Mouse (Mus musculus) gonadal fat pad, adult 2 months (tissue): ENCODE measurements at regions not wholly inside any gene's neighbourhood (a gene's known extent, or its start where the extent isn't known, plus 50 kb on each side); places are given as distances from the start of the nearest gene placed in this dataset.
"Not testable (repeated sequence)": the region's sequence is repeated elsewhere in the genome, so short reads cannot be mapped to it uniquely, and the experiment has no call there.

ENCODE experiments used
- DNase-seq: peaks from one replicate; pipeline ENCODE4 v3.0.0-alpha.2; 2012; ENCODE audit warnings: low read depth

GRCm38 (mm10) chr17:4546579-4546978 lies 447.6 kb upstream of the Arid1b start:
- DNase-seq: no peak

GRCm38 (mm10) chr17:4553026-4553425 lies 441.1 kb upstream of the Arid1b start:
- DNase-seq: not testable (repeated sequence)

- no peak for DNase-seq
These were observed 430.5 kb upstream of the Arid1b start for GRCm38 (mm10) chr17:4563641-4564040.

GRCm38 (mm10) chr17:4576883-4577282 lies 417.2 kb upstream of the Arid1b start:
- DNase-seq: no peak

- DNase-seq: no peak
These were observed 412.3 kb upstream of the Arid1b start for GRCm38 (mm10) chr17:4581851-4582250.

- no peak for DNase-seq
These were observed 383.7 kb upstream of the Arid1b start for GRCm38 (mm10) chr17:4610481-4610880.

GRCm38 (mm10) chr17:4610993-4611392 lies 383.1 kb upstream of the Arid1b start:
- DNase-seq: no peak

- DNase-seq: no peak
These were observed 382.4 kb upstream of the Arid1b start for GRCm38 (mm10) chr17:4611711-4612110.

- DNase-seq: no peak
These were observed 382.0 kb upstream of the Arid1b start for GRCm38 (mm10) chr17:4612136-4612535.

GRCm38 (mm10) chr17:4612741-4613140 lies 381.4 kb upstream of the Arid1b start:
- no peak for DNase-seq

- DNase-seq: no peak
These were observed 373.8 kb upstream of the Arid1b start for GRCm38 (mm10) chr17:4620361-4620760.

- not testable (repeated sequence) for DNase-seq
These were observed 368.0 kb upstream of the Arid1b start for GRCm38 (mm10) chr17:4626126-4626525.

GRCm38 (mm10) chr17:4627542-4627941 lies 366.6 kb upstream of the Arid1b start:
- no peak for DNase-seq

- DNase-seq: no peak
These were observed 363.0 kb upstream of the Arid1b start for GRCm38 (mm10) chr17:4631122-4631521.

GRCm38 (mm10) chr17:4632506-4632905 lies 361.6 kb upstream of the Arid1b start:
- no peak for DNase-seq

GRCm38 (mm10) chr17:4633771-4634170 lies 360.4 kb upstream of the Arid1b start:
- DNase-seq: no peak

GRCm38 (mm10) chr17:4636796-4637353 lies 357.3 kb upstream of the Arid1b start:
- no peak for DNase-seq

- no peak for DNase-seq
These were observed 354.6 kb upstream of the Arid1b start for GRCm38 (mm10) chr17:4639531-4639930.

- peak; percentile 79 for DNase-seq
These were observed 353.6 kb upstream of the Arid1b start for GRCm38 (mm10) chr17:4640555-4640954.

GRCm38 (mm10) chr17:4641166-4641565 lies 353.0 kb upstream of the Arid1b start:
- DNase-seq: peak; percentile 73

- DNase-seq: peak; percentile 95
These were observed 352.1 kb upstream of the Arid1b start for GRCm38 (mm10) chr17:4642046-4642445.

- no peak for DNase-seq
These were observed 350.8 kb upstream of the Arid1b start for GRCm38 (mm10) chr17:4643343-4643742.

- DNase-seq: no peak
These were observed 345.5 kb upstream of the Arid1b start for GRCm38 (mm10) chr17:4648603-4649002.

GRCm38 (mm10) chr17:4654221-4654620 lies 339.9 kb upstream of the Arid1b start:
- DNase-seq: peak; percentile 88
